Comparison of ENCODE assay signal across 25 mouse cellular contexts in the genomic region with DNA sequence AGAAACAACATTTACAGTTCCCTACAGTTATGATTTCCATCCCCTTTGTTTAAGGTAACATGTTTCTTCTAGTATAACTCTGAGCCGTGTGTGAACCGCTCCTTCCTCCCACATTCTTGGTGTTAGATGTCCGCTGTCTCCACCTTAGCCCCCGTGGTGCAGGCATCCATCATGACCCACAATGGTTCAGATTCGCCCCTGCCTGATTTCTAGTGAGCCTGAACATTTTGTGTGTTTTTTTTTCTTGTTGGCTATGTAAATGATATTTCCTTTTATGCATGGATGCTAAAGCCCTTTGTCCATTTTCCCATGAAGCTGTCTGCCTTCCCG.
DNase-seq lines count a peak whose midpoint lies in the region; ATAC-seq lines count a peak whose summit lies in the region.
"Had no signal": no experiment of that assay in that cellular context is flagged by ENCODE, and none has a peak within 500 bp of the region (broad histone marks: within the 10 kb centered on the region; RNA-seq: fewer than 3 reads in every experiment).

No protein-coding gene starts in this region.

- 32% methylated on average over 6 of the region's 6 CpGs for WGBS in neural tube, embryonic 11.5 days
- 32% methylated on average over 6 of the region's 6 CpGs for WGBS in neural tube, embryonic 15.5 days
- WGBS in hindbrain, embryonic 13.5 days = 18% methylated on average over 6 of the region's 6 CpGs
- 41% methylated on average over 6 of the region's 6 CpGs for WGBS in midbrain, embryonic 16.5 days
- WGBS in kidney, embryonic 14.5 days = 18% methylated on average over 6 of the region's 6 CpGs

- DNase-seq in embryo, embryonic 10 days (ENCODE audit: low spot score) = peak; percentile 31
- DNase-seq in embryo, embryonic 9.5 days (ENCODE audit: extremely low spot score) = no peak
- DNase-seq in neural tube, embryonic 11.5 days (ENCODE audit: low spot score) = peak; percentile 36
- DNase-seq in kidney, postnatal 36 days = no peak
- DNase-seq: adrenal gland, postnatal 10 days; cerebellum, adult 2 months; cerebellum, postnatal 36 days; gastrocnemius, postnatal 25 days; heart, adult 18-20 months; kidney, adult 9 months; kidney, postnatal 25 days; layer of hippocampus, postnatal 36 days; liver, embryonic 13.5 days; thymus, adult 18-20 months; thymus, postnatal 4 days had no signal

- no peaks in the 10 kb centered on the region for H3K27me3 ChIP-seq in neural tube, embryonic 11.5 days (ENCODE audit: control insufficient read depth, insufficient read depth, low read length)
- H3K27me3 ChIP-seq in neural tube, embryonic 15.5 days (replicated peaks) = no peaks in the 10 kb centered on the region
- no peaks in the 10 kb centered on the region for H3K27me3 ChIP-seq in hindbrain, embryonic 13.5 days
- no peaks in the 10 kb centered on the region for H3K27me3 ChIP-seq in midbrain, embryonic 16.5 days (ENCODE audit: control insufficient read depth, insufficient read depth, low read depth, low read length)
- H3K27me3 ChIP-seq in kidney, embryonic 14.5 days (ENCODE audit: control insufficient read depth, insufficient read depth, low read length) = no peaks in the 10 kb centered on the region
- H3K27me3 ChIP-seq: embryonic facial prominence, embryonic 13.5 days; hindbrain, embryonic 15.5 days; liver, embryonic 13.5 days had no signal

- H3K4me3 ChIP-seq in neural tube, embryonic 11.5 days (ENCODE audit: low read depth, low read length) = no peak overlapping the region
- H3K4me3 ChIP-seq in neural tube, embryonic 15.5 days (replicated peaks) = no peak overlapping the region
- no peak overlapping the region for H3K4me3 ChIP-seq in hindbrain, embryonic 13.5 days
- no peak overlapping the region for H3K4me3 ChIP-seq in midbrain, embryonic 16.5 days (ENCODE audit: low read depth, low read length)
- H3K4me3 ChIP-seq in kidney, embryonic 14.5 days (ENCODE audit: low read length) = no peak overlapping the region
- H3K4me3 ChIP-seq: embryonic facial prominence, embryonic 13.5 days; heart, embryonic 12.5 days; hindbrain, embryonic 15.5 days; liver, embryonic 13.5 days had no signal

- H3K4me1 ChIP-seq in neural tube, embryonic 11.5 days (ENCODE audit: control insufficient read depth, insufficient read depth, low read length) = no peaks in the 10 kb centered on the region; the same call in 1 of the 2 replicates
- H3K4me1 ChIP-seq in neural tube, embryonic 15.5 days = peaks cover 14% of the 10 kb centered on the region
- peaks cover 26% of the 10 kb centered on the region for H3K4me1 ChIP-seq in hindbrain, embryonic 13.5 days (replicated peaks)
- H3K4me1 ChIP-seq in midbrain, embryonic 16.5 days (ENCODE audit: control insufficient read depth, insufficient read depth, low read length) = peaks cover 18% of the 10 kb centered on the region
- H3K4me1 ChIP-seq in kidney, embryonic 14.5 days (ENCODE audit: control insufficient read depth, insufficient read depth, low read length) = peaks cover 4% of the 10 kb centered on the region; the same call in 1 of the 2 replicates
- H3K4me1 ChIP-seq: heart, embryonic 12.5 days; liver, embryonic 13.5 days had no signal

- no peak overlapping the region for H3K27ac ChIP-seq in neural tube, embryonic 11.5 days (ENCODE audit: low read depth, low read length)
- H3K27ac ChIP-seq in neural tube, embryonic 15.5 days (replicated peaks) = no peak overlapping the region
- peak overlapping the region; percentile 64 for H3K27ac ChIP-seq in hindbrain, embryonic 13.5 days
- peak overlapping the region; percentile 52; the same call in 1 of the 2 replicates for H3K27ac ChIP-seq in midbrain, embryonic 16.5 days (ENCODE audit: low read length)
- H3K27ac ChIP-seq in kidney, embryonic 14.5 days (ENCODE audit: low read depth, low read length) = no peak overlapping the region
- H3K27ac ChIP-seq: embryonic facial prominence, embryonic 13.5 days; hindbrain, embryonic 15.5 days; liver, embryonic 13.5 days had no signal

- no peaks in the 10 kb centered on the region for H3K36me3 ChIP-seq in neural tube, embryonic 11.5 days (ENCODE audit: control insufficient read depth, insufficient read depth, low read length)
- H3K36me3 ChIP-seq in neural tube, embryonic 15.5 days = no peaks in the 10 kb centered on the region
- no peaks in the 10 kb centered on the region for H3K36me3 ChIP-seq in hindbrain, embryonic 13.5 days
- H3K36me3 ChIP-seq in midbrain, embryonic 16.5 days (ENCODE audit: control insufficient read depth, insufficient read depth, low read length) = no peaks in the 10 kb centered on the region
- no peaks in the 10 kb centered on the region for H3K36me3 ChIP-seq in kidney, embryonic 14.5 days (ENCODE audit: control insufficient read depth, insufficient read depth, low read length)
- H3K36me3 ChIP-seq: embryonic facial prominence, embryonic 13.5 days; heart, embryonic 12.5 days; hindbrain, embryonic 15.5 days; liver, embryonic 13.5 days had no signal

- ATAC-seq in neural tube, embryonic 11.5 days (ENCODE audit: insufficient read depth, low FRiP score, low TSS enrichment) = no peak
- no peak for ATAC-seq in neural tube, embryonic 15.5 days (ENCODE audit: low FRiP score)
- ATAC-seq in hindbrain, embryonic 13.5 days (ENCODE audit: low FRiP score) = no peak
- ATAC-seq in midbrain, embryonic 16.5 days = no peak
- ATAC-seq in kidney, embryonic 14.5 days (ENCODE audit: low FRiP score, low TSS enrichment) = no peak
- ATAC-seq: forebrain, embryonic 16.5 days; intestine, embryonic 16.5 days had no signal

- H3K4me2 ChIP-seq in neural tube, embryonic 11.5 days (ENCODE audit: low read depth) = no peak overlapping the region
- H3K4me2 ChIP-seq in neural tube, embryonic 15.5 days = no peak overlapping the region
- H3K4me2 ChIP-seq in hindbrain, embryonic 13.5 days = no peak overlapping the region
- H3K4me2 ChIP-seq in midbrain, embryonic 16.5 days (ENCODE audit: low read length) = no peak overlapping the region
- H3K4me2 ChIP-seq in kidney, embryonic 14.5 days (replicated peaks; ENCODE audit: low read depth, low read length) = no peak overlapping the region
- H3K4me2 ChIP-seq: embryonic facial prominence, embryonic 13.5 days; heart, embryonic 12.5 days; hindbrain, embryonic 15.5 days; liver, embryonic 13.5 days; lung, embryonic 14.5 days had no signal

- no peak overlapping the region; the same call in 1 of the 2 replicates for H3K9ac ChIP-seq in neural tube, embryonic 11.5 days (ENCODE audit: low read length)
- no peak overlapping the region for H3K9ac ChIP-seq in neural tube, embryonic 15.5 days (replicated peaks)
- no peak overlapping the region; the same call in 1 of the 2 replicates for H3K9ac ChIP-seq in hindbrain, embryonic 13.5 days
- H3K9ac ChIP-seq in midbrain, embryonic 16.5 days (ENCODE audit: low read depth, low read length) = no peak overlapping the region
- H3K9ac ChIP-seq in kidney, embryonic 14.5 days (ENCODE audit: low read depth, low read length) = no peak overlapping the region
- H3K9ac ChIP-seq: embryonic facial prominence, embryonic 13.5 days; heart, embryonic 12.5 days; hindbrain, embryonic 15.5 days; liver, embryonic 13.5 days; lung, embryonic 14.5 days had no signal

- no peaks in the 10 kb centered on the region for H3K9me3 ChIP-seq in neural tube, embryonic 11.5 days (ENCODE audit: control insufficient read depth, low read length)
- H3K9me3 ChIP-seq in neural tube, embryonic 15.5 days (replicated peaks) = no peaks in the 10 kb centered on the region
- no peaks in the 10 kb centered on the region for H3K9me3 ChIP-seq in hindbrain, embryonic 13.5 days
- H3K9me3 ChIP-seq in midbrain, embryonic 16.5 days (replicated peaks; ENCODE audit: control insufficient read depth, low read length, poor library complexity, severe bottlenecking) = no peaks in the 10 kb centered on the region
- H3K9me3 ChIP-seq in kidney, embryonic 14.5 days (ENCODE audit: control insufficient read depth, low read length) = no peaks in the 10 kb centered on the region
- H3K9me3 ChIP-seq: embryonic facial prominence, embryonic 13.5 days; heart, embryonic 12.5 days; hindbrain, embryonic 15.5 days; liver, embryonic 13.5 days had no signal

Comparison
In these comparisons a context has a peak if more than half of its experiments do, and no peak if none do; other contexts are left out.
1. DNase-seq: peak in embryo, embryonic 10 days (single experiment) and neural tube, embryonic 11.5 days (single experiment); none in embryo, embryonic 9.5 days (single experiment) and kidney, postnatal 36 days (0 of 2).
2. H3K27ac ChIP-seq: peak in hindbrain, embryonic 13.5 days (single experiment) and midbrain, embryonic 16.5 days (single experiment); none in neural tube, embryonic 11.5 days (single experiment), neural tube, embryonic 15.5 days (single experiment) and kidney, embryonic 14.5 days (single experiment).